Mouse (Mus musculus): ENCODE results near the gene Numbl.

Gene Numbl

DNA sequence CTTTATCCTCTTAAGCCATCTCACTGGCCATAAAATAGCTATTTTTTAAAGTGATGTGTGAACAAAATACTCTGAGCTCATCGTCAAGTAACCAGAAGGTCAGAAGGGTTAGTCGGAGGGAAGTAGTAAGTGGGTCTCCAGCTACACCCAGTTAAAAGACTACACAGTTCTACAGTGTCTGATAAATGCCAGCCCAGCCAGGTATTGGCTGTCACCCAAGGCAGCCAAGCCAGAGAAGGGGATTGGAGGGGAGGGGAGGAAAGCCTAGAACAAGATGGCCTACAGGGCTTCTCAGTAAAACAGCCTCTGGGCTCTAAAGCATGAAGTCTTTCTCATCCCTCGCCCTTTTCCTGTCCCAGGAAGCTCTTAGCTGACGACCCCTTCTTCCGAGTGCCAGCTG, 8.3 kb upstream of the Numbl start:
- in situ Hi-C loops (cut with MboI; ENCODE audit: unreplicated experiment in 2 of 2): no loop called here

DNA sequence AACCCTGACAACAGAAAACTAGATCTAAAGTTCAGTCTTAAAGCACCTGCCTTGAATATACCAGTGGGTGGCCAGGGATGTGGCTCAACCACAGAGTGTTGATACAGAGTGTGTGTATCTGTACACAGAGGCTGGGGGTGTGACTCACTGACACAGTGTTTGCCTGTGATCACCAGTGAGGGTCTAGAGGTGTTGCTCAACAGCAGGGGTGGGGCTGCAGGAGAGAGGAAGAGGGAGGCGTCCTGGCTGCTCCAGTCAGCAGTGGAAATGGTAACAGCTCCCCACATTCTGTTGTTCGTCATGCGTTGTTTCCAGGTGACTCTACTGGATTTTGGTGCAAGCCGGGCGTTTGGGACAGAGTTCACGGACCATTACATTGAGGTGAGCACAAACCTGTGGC, 6.3 kb upstream of the Numbl start:
- in situ Hi-C loops (cut with MboI; ENCODE audit: unreplicated experiment in 2 of 2): no loop called here

DNA sequence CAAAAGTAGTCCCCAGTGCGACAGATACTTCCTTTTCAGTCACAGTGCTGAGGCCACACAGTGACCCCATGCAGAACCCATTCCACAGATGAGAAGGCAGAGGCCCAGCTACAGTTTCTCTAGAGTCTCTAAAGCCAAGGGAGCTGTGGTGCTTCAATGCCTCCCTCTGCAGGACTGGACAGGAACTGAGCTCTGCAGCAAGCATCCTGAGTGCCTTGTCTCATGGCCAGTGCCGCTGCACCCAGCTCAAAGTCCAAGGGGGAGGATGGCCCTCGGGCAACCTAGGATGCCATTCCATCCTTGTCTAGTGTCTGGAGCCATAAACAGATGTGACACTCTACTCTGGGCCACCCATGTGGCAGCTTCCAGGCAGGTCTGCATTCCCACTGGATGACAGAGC, 2.5 kb upstream of the Numbl start:
- in situ Hi-C loops (cut with MboI; ENCODE audit: unreplicated experiment in 2 of 2): no loop called here

DNA sequence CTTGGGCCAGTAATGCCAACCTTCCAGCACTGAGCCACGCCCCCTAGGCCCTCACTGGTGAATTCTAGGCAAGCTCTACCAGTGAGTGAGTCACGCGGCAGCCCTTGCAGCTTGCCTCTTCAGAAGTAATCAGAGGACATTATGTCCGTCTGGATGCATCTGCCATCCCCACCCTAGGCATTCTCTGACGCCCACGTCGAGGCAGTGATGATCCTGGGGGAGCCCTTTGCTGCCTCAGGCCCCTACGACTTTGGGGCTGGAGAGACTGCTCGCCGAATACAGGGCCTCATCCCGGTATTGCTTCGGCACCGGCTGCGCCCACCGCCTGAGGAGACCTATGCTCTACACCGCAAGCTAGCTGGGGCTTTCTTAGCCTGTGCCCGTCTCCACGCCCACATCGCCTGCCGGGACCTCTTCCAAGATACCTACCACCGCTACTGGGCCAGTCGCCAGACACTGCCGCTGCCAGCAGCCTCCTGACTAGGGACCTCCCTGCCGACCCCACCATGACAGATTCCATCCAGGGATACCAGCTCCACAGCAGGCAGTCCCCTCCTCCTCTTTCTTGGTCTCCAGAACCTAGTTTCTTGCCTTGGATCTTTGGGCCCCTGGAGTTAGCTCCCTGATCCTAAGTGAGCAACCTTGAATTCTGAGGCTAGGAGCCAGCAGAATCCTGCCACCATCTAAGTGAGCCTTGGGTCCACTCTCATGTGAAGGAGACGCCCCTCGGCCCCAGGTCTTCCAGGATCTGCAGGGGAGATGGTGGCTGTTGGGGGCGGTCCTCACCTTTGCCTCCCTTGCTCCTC, 984 bp upstream of the Numbl start:
- in situ Hi-C loops (cut with MboI; ENCODE audit: unreplicated experiment in 2 of 2): no loop called here

DNA sequence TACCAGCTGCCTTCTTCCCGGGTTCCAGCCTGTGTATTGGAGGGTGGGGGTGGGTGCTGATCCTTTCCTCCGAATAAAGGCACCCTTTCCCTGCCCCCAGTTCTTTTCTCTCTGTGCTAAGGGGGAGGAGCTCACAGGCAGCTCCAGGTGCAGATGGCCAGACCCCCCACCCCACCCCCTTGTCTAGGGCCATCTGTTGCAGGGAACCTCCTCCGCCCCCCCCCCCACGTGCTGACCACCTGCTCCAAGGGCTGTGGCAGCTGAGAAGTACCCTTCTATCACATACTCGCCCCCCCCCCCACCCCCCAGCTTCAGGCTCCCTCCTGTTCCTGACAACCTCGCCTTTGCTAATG, 405 bp upstream of the Numbl start:
- in situ Hi-C loops (cut with MboI; ENCODE audit: unreplicated experiment in 2 of 2): no loop called here

DNA sequence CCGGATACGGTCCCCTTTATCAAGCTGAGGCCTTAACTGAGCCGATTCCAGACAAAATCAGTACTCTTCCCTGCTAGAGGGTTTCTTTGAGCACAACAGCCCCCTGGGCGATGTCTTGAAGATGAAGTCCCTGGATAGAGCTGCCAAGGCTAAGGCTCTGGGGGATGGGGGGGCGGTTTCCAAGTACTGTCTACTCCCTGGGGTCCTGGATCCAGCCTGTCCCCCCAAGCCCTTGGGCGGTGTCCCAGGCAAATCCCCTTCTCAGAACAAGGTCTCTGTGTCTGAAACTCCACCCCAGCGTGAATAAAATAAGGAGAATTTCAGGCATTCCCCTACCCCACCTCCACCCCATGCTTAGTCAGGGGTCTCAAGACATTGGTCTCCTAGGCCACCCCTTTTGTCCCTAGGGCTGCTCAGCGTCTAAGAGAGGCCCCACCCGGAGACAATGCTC, 1.1 kb downstream of the Numbl start:
- in situ Hi-C loops (cut with MboI; ENCODE audit: unreplicated experiment in 2 of 2): no loop called here

DNA sequence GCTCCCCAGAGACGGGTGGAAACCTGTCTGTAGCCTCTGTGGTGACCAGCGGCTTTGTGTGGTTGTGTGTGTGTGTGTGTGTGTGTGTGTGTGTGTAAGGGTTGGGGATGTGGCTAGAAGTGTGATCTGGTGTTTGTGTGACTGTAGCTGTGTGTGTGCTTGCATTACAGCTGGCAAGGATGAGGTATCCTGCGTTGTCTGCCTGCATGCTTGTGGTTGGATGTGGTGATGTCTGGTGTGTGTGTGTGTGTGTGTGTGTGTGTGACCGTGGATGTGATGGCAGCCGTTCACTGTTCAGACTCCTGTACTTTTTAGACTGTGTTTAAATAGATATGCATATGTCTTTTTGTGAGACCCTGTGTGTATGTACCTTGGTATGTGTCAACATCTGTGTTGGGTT, 1.5 kb downstream of the Numbl start:
- in situ Hi-C loops (cut with MboI; ENCODE audit: unreplicated experiment in 2 of 2): no loop called here

DNA sequence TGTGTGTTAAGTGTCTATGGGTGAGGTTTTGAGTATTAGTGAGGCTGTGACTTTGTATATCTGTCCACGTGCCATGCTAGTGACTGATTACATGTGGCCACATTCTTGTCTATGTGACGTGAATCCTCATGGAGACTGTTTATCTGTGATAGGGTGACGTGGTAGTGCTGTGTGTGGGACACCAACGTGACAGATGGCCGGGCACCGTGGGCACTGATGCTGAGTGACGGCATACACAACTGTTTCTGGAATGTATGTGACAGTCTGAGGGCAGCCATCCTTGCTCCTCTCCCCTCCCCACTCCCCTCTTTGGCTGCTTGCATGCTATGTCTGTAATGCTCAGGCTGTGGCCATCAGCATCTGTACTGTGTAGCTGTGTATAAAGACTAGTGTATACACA, 2.6 kb downstream of the Numbl start:
- in situ Hi-C loops (cut with MboI; ENCODE audit: unreplicated experiment in 2 of 2): no loop called here

DNA sequence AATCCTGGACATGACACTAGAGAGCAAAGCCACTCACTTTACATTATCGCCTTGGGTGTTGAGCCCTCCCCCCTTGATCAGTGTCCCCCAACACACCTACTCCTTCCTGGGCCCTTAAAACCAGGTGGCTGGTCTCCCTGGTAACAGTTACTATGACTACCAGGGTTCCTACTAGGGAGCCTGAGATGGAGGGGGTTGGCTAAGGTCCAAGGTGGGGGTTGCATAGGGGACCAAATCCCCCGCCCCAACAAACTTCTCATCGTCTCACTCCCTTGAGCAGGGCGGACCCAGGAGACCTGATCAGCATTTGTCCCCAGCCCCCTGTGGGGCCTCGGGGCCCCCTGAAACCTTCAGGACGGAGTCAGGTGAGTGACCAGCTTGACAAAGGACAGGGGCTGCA, 3.7 kb downstream of the Numbl start:
- in situ Hi-C loops (cut with MboI; ENCODE audit: unreplicated experiment in 2 of 2): no loop called here

DNA sequence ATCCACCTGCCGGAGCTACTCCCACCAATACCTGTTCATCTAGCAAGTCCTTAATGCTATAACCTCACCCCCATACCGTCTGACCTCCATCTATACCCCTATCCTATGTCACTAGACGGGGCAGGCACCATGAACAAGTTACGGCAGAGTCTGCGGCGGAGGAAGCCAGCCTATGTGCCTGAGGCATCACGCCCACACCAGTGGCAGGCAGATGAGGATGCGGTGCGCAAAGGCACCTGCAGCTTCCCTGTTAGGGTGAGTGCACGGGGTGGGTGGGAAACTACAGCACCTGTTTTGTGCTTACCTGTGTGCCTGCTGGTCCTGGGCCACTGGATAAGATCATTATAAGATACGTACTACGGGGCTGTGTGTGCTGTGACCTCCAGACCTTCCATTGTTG, 6.5 kb downstream of the Numbl start:
- in situ Hi-C loops (cut with MboI; ENCODE audit: unreplicated experiment in 2 of 2): no loop called here

DNA sequence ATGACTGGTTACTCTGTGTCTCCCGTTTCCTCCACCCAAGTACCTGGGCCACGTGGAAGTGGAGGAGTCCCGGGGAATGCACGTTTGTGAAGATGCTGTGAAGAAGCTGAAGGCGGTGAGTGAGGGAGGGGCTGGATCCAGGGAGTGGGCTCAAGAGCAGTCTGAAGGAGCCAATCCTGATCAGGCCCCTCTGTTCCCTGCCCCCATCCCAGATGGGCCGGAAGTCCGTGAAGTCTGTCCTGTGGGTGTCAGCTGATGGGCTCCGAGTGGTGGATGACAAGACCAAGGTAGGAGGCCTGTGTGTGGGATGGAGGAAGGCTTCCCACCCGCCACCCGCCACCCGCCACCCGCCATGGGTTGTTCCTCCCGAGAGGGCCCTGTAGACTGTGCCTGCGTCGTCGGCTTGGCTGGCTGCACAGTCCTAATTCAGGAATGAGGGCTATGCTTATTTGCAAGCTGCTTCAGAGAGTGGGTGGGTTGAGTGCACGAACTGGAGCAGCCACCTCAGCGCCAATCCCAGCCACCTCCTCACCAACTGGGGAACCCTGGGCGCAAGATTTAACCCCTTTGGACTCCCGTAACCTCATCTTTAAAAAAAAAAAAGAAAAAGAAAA, 8.4 kb downstream of the Numbl start:
- in situ Hi-C loops (cut with MboI; ENCODE audit: unreplicated experiment in 2 of 2): no loop called here

DNA sequence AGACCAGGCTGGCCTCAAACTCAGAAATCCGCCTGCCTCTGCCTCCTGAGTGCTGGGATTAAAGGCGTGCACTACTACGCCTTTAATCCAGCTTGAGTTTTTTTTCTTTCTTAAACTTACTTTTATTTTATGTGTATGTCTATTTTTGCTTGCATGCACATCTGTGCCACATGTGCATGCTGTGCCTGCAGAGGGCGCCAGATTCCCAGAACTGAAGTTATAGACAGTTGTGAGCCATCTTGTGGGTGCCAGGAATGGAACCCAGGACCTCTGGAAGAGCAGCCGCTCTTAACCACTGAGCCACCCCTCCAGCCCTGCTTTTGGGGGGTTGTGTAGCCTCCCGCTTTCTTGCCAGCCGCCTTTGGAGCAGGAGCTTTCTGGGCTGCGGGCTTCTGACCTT, 13.2 kb downstream of the Numbl start:
- in situ Hi-C loops (cut with MboI; ENCODE audit: unreplicated experiment in 2 of 2): no loop called here

DNA sequence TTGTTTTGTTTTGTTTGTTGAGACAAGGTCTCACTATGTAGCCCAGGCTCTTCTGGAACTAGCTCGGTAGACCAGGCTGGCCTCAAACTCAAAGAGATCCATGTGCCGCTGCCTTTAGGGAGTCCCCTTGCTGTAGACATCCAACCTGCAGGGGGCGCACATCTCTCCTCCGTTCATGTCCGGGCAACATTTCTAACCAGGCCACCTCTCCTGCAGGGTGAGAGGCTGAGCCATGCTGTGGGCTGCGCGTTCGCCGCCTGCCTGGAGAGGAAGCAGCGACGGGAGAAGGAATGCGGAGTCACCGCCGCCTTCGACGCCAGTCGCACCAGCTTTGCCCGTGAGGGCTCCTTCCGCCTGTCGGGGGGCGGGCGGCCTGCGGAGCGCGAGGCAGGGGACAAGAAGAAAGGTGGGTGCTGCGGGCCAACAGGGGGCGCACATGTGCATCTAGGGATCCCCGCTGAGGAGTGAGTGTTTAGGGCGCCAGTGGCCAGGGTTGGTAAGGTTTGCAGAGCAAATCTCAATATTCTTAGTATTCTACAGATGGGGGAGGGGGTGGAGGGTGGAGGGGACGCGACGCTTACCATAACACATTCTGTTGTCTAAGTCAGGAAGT, 15.6 kb downstream of the Numbl start:
- in situ Hi-C loops (cut with MboI; ENCODE audit: unreplicated experiment in 2 of 2): no loop called here

DNA sequence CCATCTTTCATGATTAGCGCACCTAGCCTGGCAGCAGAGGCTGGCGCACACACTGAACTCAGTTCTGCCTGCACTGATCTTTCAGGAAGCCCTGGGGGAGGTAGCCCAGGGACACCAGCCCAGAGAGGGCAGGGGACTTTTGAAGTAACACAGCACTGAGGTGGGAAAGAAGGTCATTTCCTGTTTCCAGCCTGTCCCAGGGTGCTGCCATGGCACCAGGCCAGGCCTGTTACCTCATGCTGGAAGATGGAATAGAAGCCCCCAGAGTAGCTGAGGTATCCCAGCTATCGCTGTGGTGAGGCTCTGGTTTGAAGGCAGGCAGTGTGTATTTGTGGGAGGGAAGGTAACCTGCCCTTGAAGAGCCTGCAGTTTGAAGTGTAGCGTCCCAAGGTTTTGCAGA, 16.7 kb downstream of the Numbl start:
- in situ Hi-C loops (cut with MboI; ENCODE audit: unreplicated experiment in 2 of 2): loop anchor here (5.0 to 25.0 kb wide), 3 partner anchors 113 to 1513 kb away; partner anchors contain the start of gene Hnrnpul1 (in 2 of the 2)

DNA sequence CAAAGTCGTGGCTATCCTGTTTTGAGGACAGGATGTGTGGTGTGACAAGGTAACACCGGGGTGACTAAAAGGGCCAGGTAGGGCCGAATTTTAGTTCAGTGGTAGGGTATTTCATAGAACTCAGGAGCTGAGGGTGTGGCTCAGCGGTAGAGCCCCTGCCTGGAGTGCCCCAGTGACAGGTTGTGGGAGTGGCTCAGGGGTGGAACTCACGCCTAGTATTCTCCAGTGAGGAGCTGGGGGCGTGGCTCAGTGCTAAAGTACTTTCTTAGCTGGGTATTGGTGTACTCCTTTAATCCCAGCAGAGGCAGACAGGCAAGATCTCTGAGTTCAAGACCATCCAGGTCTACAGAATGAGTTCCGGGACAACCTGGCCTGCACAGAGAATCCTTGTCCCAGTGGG, 17.8 kb downstream of the Numbl start:
- in situ Hi-C loops (cut with MboI; ENCODE audit: unreplicated experiment in 2 of 2): loop anchor here (5.0 to 25.0 kb wide), 3 partner anchors 114 to 1514 kb away; partner anchors contain the start of gene Hnrnpul1 (in 2 of the 2)

DNA sequence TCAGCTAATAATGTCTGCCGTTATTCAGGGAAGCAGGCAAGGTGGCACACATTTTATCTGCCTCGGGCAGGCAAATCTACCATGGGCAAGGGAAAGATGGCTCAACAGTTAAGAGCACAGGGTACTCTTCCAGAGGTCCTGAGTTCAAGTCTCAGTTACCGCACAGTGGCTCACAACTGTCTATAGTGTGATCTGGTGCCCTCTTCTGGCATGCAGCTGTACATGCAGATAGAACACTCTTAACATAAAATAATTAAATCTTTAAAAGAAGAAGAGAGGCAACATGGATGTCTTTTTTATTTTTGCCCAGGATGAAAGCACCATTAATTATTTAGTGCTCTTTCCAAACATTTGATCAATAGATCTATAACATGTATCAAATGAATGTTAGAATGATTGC, 19.0 kb downstream of the Numbl start:
- in situ Hi-C loops (cut with MboI; ENCODE audit: unreplicated experiment in 2 of 2): loop anchor here (5.0 to 25.0 kb wide), 3 partner anchors 115 to 1515 kb away; partner anchors contain the start of gene Hnrnpul1 (in 2 of the 2)

DNA sequence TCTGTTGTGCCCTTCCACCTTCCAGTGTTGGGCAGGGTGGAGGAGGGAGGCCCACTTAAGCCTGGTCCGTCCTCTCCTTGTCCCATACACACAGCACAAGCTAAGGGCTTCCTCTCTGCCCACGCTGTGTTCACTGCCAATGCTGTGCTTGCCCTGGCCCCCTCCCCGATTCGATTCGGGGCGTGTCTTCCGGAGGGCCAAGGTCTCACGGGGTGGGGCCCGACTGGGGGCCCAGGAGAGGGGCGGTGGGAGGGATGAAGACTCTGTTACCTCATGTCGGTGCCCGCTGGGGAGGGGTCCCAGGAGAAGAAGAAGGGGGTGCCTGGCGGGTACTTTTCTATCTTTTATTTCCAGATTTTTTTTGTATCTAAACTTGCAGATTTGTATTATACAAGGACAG, 23.5 kb downstream of the Numbl start:
- in situ Hi-C loops (cut with MboI; ENCODE audit: unreplicated experiment in 2 of 2): loop anchor here (25.0 kb wide), 2 partner anchors 494 to 1519 kb away; partner anchors contain the start of gene Hnrnpul1 (in 2 of the 2)

DNA sequence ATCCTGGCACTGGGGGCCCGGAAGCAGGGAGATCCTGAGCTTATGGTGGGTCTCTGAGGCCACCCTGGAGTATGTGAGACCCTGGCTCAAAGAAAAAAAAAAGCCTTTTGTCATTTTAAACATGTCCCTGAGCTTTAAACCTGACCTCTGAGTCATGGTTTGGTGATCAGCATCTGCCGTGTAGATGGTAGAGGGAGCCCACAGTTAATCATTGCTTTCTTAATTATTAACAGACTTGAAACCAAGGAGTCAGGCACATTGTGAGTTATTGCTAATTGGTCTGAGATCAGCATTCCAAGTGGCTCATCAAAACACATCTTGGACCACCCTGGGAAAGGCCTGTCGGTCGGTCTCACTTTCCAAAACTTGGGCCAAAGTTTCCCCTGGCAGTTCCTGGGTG, 24.0 kb downstream of the Numbl start:
- in situ Hi-C loops (cut with MboI; ENCODE audit: unreplicated experiment in 2 of 2): loop anchor here (25.0 kb wide), 2 partner anchors 495 to 1520 kb away; partner anchors contain the start of gene Hnrnpul1 (in 2 of the 2)

DNA sequence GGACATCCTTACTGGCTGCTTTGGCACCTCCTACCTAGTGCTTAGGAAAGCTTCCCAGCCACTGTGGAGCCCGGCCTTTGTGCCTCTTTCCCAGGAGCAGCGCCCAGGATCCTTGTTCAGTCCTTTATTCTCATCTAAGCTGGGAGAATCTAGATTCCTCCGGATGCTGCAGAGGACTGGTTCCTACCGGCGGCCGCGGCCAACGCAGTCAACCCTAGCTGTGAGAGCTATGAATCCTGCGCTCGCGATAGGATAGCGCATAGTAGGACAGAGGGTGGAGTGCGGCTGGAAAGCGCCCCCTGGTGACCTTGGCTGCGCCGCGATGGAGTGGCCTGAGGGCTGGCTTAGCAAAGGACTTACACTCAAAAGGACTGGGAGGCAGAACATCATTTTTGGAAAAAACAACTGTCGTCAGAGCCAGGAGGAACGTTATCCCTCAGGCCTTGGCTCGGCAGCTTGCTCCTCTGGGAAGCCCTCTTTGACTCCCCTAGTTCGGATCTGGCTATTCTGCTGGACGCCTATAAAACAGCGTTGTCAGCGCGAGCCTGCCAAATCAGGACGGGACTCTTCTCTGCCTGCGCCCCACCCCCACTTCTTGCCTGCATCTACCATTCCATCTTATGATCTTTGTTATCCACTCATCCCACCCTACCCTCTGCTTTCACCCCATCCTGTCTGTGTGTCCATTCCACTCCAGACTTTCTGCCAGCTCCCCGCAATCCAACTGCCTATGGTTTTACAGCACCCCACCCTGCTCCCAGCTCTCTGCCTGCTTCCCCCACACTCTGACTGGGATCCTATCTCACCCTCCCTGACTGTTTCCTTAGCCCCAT, 26.8 kb downstream of the Numbl start:
- in situ Hi-C loops (cut with MboI; ENCODE audit: unreplicated experiment in 2 of 2): loop anchor here (25.0 kb wide), 2 partner anchors 498 to 1523 kb away; partner anchors contain the start of gene Hnrnpul1 (in 2 of the 2)

DNA sequence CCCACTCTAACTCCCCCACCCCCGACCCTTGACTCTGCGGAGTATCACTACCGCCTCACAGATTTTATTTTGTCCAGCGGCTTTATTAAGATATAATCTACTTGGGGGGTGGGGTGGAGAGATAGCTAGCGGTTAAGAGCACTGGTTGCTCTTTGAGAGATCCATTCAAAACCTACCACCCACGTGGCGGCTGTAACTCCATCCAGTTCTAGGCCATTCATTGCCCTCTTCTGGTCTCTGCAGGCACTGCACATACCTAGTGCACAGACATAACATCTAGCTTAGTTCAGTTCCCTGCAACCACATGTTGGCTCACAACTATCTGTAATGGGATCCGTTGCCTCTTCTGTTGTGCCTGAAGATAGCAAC, 27.4 kb downstream of the Numbl start:
- in situ Hi-C loops (cut with MboI; ENCODE audit: unreplicated experiment in 2 of 2): loop anchor here (25.0 kb wide), 2 partner anchors 498 to 1523 kb away; partner anchors contain the start of gene Hnrnpul1 (in 2 of the 2)

Measured in v-Abl transformed pro-B cells (cell line).